Mouse (Mus musculus) left cerebral cortex, adult 18-20 months (tissue): ENCODE measurements around the gene Zc2hc1c. TPM values are rescaled to one million over a fixed set of nuclear protein-coding genes. Genes with fewer than 3 reads are reported as not detected.

ENCODE experiments used
- DNase-seq, 2 experiments: peaks; one replicate each; pipeline ENCODE4 v3.0.0; 2021 to 2022; ENCODE audit warnings: low spot score in 2 of 2, mixed read lengths in 1 of 2
- microRNA-seq, 2 experiments: library from miRNA; unstranded; fragments of <30 nt; microRNA quantifications; one replicate each; pipeline ENCODE4 v1.2.0; 2021
- total RNA-seq, 2 experiments: library from RNA; stranded (reverse); gene quantifications; 2 replicates each; pipeline ENCODE4 v1.2.3; 2021

Zc2hc1c gene
- total RNA-seq, 2 experiments from 2014 or later = 2.3 to 2.8 TPM

DNA sequence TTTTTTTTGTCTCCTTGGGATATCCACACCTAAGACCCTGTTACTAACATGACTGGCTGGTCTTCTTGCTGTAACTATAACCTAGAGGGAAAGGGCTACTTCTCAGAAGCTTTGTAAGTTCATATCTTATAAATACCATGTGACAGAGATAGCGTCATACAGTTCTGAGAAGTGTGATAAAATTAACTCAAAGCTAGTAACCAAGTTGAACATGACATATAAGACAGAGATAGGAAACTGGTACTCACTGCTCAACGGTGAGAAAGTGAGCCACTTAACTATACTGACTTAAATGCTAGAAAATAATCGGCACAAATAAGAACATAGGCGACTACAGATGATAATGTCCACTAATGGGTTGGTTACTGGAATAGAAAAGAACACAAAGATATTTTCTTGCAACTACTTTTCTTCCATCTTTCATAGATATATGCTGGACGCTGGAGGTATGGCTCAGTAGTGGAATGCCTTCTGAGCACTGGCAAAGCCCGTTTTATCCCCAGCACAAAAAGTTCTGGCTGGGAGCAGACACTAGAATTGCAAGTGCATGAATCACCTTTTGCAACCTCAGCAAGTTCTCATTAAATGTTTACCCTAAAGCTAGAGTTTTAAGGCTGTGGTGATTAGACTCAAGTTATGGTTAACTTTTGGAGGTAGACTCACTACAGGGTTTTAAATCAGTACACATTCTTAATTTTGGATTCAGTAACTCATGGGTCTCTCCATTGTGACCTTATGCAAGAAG is 49.3 kb downstream of the Zc2hc1c start:
- no peak for DNase-seq

DNA sequence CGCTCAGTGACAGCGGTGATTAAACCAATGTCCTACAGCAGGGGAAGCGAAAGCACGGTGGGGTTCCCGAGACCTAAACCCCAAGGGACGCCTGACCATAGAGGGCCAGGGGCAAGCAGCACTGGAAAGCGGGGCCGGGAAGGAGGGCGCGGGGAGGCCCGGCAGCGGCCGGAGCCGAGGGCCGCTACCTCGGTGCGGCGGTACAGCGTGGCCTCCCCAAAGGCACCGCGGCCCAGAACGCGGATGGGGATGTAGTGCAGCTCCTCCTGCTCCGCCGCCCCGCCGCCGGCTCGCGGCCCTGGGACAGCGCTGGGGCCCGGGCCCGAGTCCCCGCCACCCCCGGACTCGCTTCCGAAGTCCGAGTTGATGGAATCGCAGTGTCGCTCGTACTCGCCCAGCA is 50.4 kb downstream of the Zc2hc1c start:
- no peak for DNase-seq

DNA sequence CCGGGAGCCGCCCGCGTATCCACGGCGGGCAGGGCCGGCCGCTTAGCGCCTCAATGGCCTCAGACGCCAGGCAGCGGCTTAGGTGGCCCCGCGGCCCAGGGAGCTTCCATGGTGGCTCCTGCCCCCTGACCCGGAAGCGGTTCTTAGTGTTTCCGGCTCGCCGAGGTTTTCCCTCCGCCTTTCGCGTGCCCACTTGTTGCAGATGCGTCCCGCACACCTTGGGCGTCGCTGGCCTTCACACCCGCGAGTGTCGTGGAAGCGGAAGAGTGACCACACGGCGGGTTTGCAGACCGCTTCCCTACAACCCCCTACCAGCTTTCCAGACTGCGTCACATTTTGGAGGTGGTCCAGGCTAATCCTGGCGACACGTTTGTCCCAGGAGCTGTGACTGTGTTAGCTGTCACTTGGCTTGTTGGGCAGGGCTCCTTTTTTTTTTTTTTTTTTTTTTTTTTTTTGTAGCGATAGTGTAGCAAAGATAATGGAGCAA is 50.9 kb downstream of the Zc2hc1c start, which contains the start of gene Nek9:
Nek9 (minus strand) TSS at position 120 of the 487 bp plus-strand sequence.
- DNase-seq = peak; percentile 92 to 96

DNA sequence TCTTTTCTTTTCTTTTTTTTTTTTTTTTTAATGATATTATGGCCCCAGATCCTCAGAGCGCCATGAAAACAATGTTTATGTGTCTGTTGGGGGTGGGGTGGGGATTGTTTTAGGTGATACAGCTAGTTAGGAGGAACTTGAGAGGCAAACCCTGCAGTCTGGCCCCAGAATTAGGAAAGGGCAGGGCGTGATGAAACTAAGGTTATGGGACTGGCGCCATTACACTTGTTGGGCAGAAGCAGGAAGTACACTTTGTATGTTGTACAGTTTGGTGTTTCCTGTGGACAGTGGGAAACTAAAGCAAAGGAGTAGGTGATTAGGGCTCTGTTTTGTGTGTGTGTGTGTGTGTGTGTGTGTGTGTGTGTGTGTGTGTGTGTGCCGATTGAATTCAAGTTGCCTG is 51.6 kb downstream of the Zc2hc1c start:
- DNase-seq = no peak

DNA sequence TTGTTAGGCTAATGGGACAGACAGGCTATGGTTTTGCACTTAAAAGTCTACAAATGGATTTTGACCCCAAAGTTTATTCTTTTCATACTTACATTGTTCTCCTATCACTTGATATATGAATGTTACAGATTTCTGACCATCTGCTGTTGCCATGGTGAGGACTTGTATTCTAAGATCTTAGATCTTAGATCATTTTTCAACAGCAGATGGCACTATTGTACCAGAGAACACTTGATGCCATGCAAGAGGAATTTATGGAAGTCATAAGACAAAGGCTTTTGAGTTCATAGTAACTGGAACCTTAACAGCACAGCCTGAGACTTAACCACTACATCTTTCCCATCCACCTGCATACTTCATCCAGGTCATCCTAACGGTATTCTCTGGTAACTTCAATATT is 52.7 kb downstream of the Zc2hc1c start:
- peak in 1 of 2 experiments; percentile 13 for DNase-seq

DNA sequence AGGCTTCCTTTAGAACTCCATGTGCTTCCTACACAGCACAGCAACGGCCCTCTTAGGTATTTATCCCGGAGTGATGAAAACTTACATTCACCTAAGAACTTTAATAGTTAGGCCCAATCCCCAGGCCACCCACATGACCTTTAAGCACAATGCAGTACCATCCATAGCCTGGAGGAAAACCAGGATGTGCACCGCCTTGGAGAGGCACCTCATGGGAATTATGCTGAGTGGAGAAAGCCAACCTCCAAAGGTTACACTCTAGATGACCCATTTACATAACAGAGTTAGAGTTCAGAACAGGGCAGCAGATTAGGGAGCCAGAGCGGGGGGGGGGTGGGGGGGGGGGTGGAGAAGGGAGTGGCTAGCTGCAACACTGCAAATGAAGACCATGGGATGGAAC is 53.9 kb downstream of the Zc2hc1c start:
- no peak for DNase-seq

DNA sequence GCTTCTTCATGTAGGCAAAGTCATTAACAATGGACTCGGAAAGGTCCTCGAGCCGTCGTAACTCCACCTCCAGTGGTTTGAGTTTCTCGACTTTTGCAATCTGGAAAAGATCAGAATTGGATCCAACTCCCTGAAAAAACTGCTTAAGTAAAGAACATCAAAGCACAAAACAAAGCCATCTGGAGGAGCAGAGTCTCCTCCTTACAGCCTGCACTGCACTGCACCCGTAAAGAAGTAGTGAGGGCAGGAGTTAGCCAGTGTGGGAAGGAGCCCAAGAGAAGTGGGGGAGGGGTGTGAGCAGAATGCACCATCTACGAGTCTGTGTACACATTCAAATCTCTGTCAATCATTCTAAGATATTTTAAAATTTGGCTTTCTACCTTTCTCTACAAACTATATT is 55.9 kb downstream of the Zc2hc1c start:
- DNase-seq = no peak

DNA sequence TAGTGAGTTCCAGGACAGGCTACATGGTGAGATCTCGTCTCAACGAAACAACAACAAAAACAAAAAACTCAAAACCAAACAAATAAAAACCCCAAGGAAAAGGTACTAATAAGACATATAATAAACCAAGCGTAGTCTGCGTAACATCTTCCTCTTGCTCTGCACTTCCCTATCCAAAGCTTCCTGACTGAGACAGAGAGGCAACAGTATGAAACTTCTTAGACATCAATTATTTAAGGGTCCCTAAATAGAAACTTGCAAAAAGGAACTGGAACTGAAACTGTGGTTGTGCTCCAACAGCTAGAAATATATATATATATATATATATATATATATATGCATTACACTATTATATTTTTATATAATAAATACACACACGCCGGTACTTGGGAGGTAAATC is 57.2 kb downstream of the Zc2hc1c start:
- DNase-seq = no peak

DNA sequence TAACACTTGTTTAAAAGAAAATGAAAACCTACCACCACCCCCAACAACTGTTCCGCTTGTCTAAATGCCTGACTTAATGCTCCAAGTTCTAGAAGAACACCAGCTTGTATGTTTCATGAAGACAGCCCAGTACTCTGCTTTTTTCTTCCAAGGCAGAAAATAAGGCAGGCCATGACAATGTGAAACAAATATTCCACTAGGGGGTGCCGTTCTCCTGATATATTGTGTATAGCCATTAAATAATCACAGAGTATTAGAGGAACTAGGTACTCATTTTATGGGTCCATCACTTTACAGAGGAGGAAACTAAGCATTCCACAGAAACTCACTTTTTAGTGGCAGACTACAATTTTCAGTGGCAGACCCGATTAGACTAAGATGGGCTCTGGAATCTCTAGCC is 58.0 kb downstream of the Zc2hc1c start:
- peak; percentile 13 to 48 for DNase-seq

DNA sequence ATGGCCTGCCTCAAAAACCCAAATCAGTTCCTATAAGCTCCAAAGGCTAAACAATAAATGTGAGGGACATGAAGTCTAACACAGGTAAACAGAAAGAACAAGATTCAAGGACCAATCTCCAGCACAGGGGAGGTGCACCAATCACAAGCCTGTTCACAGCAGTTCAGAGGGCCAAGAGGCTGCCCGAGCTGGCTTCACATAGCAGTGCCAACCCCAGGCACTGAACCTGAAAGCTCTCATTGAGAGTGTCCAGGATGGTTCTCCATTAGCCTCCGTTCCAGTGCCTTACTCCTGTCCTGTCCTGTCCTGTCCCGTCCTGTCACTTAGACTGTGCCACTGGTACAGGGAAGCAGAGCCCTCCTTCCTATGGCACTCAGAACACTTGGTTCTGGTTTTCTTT is 58.8 kb downstream of the Zc2hc1c start:
- DNase-seq = no peak

DNA sequence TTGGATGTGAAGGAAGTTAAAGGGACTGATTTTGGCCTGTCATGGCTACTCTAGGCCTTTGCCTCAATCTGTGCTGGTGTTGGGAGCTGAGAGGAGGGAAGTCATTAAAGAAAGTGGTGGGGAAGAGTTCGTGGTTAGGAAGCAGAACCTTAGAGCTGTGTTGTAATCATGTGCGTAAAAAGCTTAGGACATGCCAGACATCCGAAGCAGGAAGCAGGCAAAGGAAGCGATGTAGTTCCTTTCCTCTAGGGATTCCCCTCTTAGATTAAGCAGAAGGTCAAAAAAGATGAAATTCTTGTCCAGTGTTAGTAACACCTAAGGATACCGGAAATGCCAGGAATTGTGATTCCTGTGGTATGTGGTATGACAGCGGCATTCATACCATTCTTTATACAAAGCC is 59.9 kb downstream of the Zc2hc1c start:
- DNase-seq = no peak

Small RNA genes lying within 50 kb of the gene (microRNA-seq; reads per million reads assigned to microRNA genes)
- gene Mir6938 = 0.42 to 0.50 reads per million in 2 experiments

Other genes with a start within 250 kb of the Zc2hc1c start
- gene Prox2, start 177.8 kb upstream of the Zc2hc1c start, total RNA-seq = 1 to 10 TPM in 1 of 2 experiments, under 1 TPM in 1; 1.00 to 2.3 TPM
- 100 to 1,000 TPM; 147 to 157 TPM for gene Dlst, start 177.8 kb upstream of the Zc2hc1c start, total RNA-seq
- 10 to 100 TPM; 31.4 to 32.8 TPM for gene Rps6kl1, start 137.3 kb upstream of the Zc2hc1c start, total RNA-seq
- 1 to 10 TPM; 2.5 to 3.0 TPM for gene Pgf, start 110.8 kb upstream of the Zc2hc1c start, total RNA-seq
- gene Eif2b2, start 69.1 kb upstream of the Zc2hc1c start, total RNA-seq = 10 to 100 TPM; 63.4 to 67.2 TPM
- 10 to 100 TPM; 17.5 TPM for gene Mlh3, start 18.0 kb upstream of the Zc2hc1c start, total RNA-seq
- gene Acyp1, start 153 bp upstream of the Zc2hc1c start, total RNA-seq = 10 to 100 TPM; 33.2 to 36.4 TPM
- 10 to 100 TPM; 35.7 to 36.3 TPM for gene Nek9, start 50.8 kb downstream of the Zc2hc1c start, total RNA-seq
- gene Tmed10, start 86.3 kb downstream of the Zc2hc1c start, total RNA-seq = 100 to 1,000 TPM; 162 to 165 TPM
- 10 to 100 TPM; 65.4 to 77.2 TPM for gene Fos, start 185.3 kb downstream of the Zc2hc1c start, total RNA-seq